27 mouse cellular contexts compared by ENCODE assay signal in the genomic region with DNA sequence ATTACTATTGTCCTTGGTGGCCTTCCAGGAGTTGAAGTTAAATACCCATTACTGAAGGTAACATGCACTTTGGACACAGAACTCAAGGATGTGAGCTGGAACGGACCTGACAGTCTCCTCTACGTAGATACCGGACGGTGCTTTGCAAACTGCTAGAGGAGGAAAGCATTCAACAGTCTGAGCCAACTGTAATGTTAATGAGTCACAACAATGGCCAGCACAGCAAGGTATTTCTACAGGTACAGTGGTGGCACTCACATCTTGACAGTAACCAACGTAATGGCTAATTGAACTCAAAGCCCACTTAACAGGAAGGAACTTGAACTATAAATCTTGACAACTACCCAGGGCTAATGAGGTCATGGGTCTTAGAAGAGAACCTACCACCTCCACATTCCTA. TPM values are rescaled to one million over a fixed set of nuclear protein-coding genes. Genes with fewer than 3 reads are reported as not detected.
DNase-seq lines count a peak whose midpoint lies in the region; ATAC-seq lines count a peak whose summit lies in the region.
"Had no signal": no experiment of that assay in that cellular context is flagged by ENCODE, and none has a peak within 500 bp of the region (broad histone marks: within the 10 kb centered on the region; RNA-seq: fewer than 3 reads in every experiment).

No protein-coding gene starts in this region.

- H3K27me3 ChIP-seq in kidney, embryonic 15.5 days: no peaks in the 10 kb centered on the region
- no peaks in the 10 kb centered on the region for H3K27me3 ChIP-seq in kidney, embryonic 16.5 days (ENCODE audit: insufficient read depth, low read length)
- H3K27me3 ChIP-seq: forebrain, embryonic 13.5 days; heart, embryonic 13.5 days had no signal

- no peak overlapping the region for H3K9ac ChIP-seq in kidney, embryonic 15.5 days
- no peak overlapping the region for H3K9ac ChIP-seq in kidney, embryonic 16.5 days (replicated peaks; ENCODE audit: low read length)
- H3K9ac ChIP-seq: forebrain, embryonic 13.5 days; heart, embryonic 13.5 days; hindbrain, embryonic 14.5 days had no signal

- 36% methylated on average over 5 of the region's 5 CpGs for WGBS in kidney, embryonic 15.5 days
- 49% methylated on average over 5 of the region's 5 CpGs for whole genome bisulfite sequencing in kidney, embryonic 16.5 days

- DNase-seq in kidney, adult 11 months: peak; percentile 6
- peak; percentile 2 to 18 for DNase-seq in kidney, postnatal 36 days
- peak; percentile 68 for DNase-seq in ZHBTc4 (ENCODE audit: low read depth, low spot score)
- DNase-seq in T-cell, adult 2 months (ENCODE audit: low spot score): no peak
- DNase-seq: adrenal gland, postnatal 10 days; adrenal gland, postnatal 36 days; cerebellum, adult 18-20 months; cerebellum, adult 9-10 months; cerebellum, postnatal 14 days; gastrocnemius, postnatal 10 days; gastrocnemius, postnatal 36 days; heart, adult 2 months; heart, postnatal 14 days; heart, postnatal 4 days had no signal

- H3K36me3 ChIP-seq in kidney, embryonic 15.5 days: no peaks in the 10 kb centered on the region
- H3K36me3 ChIP-seq in kidney, embryonic 16.5 days (ENCODE audit: insufficient read depth, low read length): no peaks in the 10 kb centered on the region
- H3K36me3 ChIP-seq: forebrain, embryonic 10.5 days; heart, embryonic 10.5 days; heart, embryonic 13.5 days had no signal

- peaks cover 7% of the 10 kb centered on the region for H3K4me1 ChIP-seq in kidney, embryonic 15.5 days
- H3K4me1 ChIP-seq in kidney, embryonic 16.5 days (ENCODE audit: insufficient read depth, low read length): 0 out of 2 replicates have a peak, but pooled peaks cover 5% of the 10 kb centered on the region

- H3K4me3 ChIP-seq in kidney, embryonic 15.5 days (replicated peaks): no peak overlapping the region
- H3K4me3 ChIP-seq in kidney, embryonic 16.5 days (ENCODE audit: low read length): no peak overlapping the region
- H3K4me3 ChIP-seq: forebrain, embryonic 10.5 days; forebrain, embryonic 13.5 days; heart, adult 2 months; heart, embryonic 10.5 days; heart, embryonic 13.5 days had no signal

- no peaks in the 10 kb centered on the region for H3K9me3 ChIP-seq in kidney, embryonic 15.5 days (replicated peaks)
- H3K9me3 ChIP-seq in kidney, embryonic 16.5 days (ENCODE audit: low read length): no peaks in the 10 kb centered on the region
- H3K9me3 ChIP-seq: forebrain, embryonic 10.5 days; forebrain, embryonic 13.5 days; heart, embryonic 10.5 days; heart, embryonic 13.5 days had no signal

- H3K4me2 ChIP-seq in kidney, embryonic 15.5 days: no peak overlapping the region
- no peak overlapping the region for H3K4me2 ChIP-seq in kidney, embryonic 16.5 days (replicated peaks; ENCODE audit: low read depth, low read length)
- H3K4me2 ChIP-seq: forebrain, embryonic 13.5 days; heart, embryonic 13.5 days; hindbrain, embryonic 14.5 days had no signal

- ATAC-seq in kidney, embryonic 15.5 days (replicated peaks; ENCODE audit: low FRiP score): no peak
- no peak for ATAC-seq in kidney, embryonic 16.5 days (ENCODE audit: low FRiP score, low TSS enrichment)
- ATAC-seq: forebrain, embryonic 13.5 days; forebrain, embryonic 16.5 days; hindbrain, postnatal 0 days; inflammation-experienced regulatory T-cells, adult 6 months had no signal

- H3K27ac ChIP-seq in kidney, embryonic 15.5 days: no peak overlapping the region
- no peak overlapping the region for H3K27ac ChIP-seq in kidney, embryonic 16.5 days (ENCODE audit: low read length)
- H3K27ac ChIP-seq: forebrain, embryonic 10.5 days; forebrain, embryonic 13.5 days; heart, adult 2 months; heart, embryonic 10.5 days; heart, embryonic 13.5 days; hindbrain, embryonic 14.5 days; hindbrain, postnatal 0 days had no signal

RNA-seq across cellular contexts. Expression of gene Spag6l, which starts 3.8 kb away (rescaled TPM):
- polyA plus RNA-seq in kidney, embryonic 15.5 days (2015; fragmentation: Nextera tagmentation; extraction: Ambion mirVana): 0.48 and 0.51 TPM in 2 replicates
- 0.95 and 1.2 TPM in 2 replicates for polyA plus RNA-seq in kidney, embryonic 16.5 days (2015; fragmentation: Nextera tagmentation; extraction: Ambion mirVana)
- polyA plus RNA-seq: inflammation-experienced regulatory T-cells, adult 6 months had no signal

RNA-seq across cellular contexts. Expression of gene Igll1, which starts 38.3 kb away (rescaled TPM):
- 0.19 and 0.61 TPM in 2 replicates for polyA plus RNA-seq in kidney, embryonic 15.5 days (2015; fragmentation: Nextera tagmentation; extraction: Ambion mirVana)
- polyA plus RNA-seq in kidney, embryonic 16.5 days (2015; fragmentation: Nextera tagmentation; extraction: Ambion mirVana): 0.46 TPM in 1 of 2 replicates, not detected in the other
- polyA plus RNA-seq: embryonic facial prominence, embryonic 11.5 days; heart, adult 2 months; heart, embryonic 10.5 days; heart, embryonic 13.5 days; heart, embryonic 16.5 days; hindbrain, embryonic 11.5 days; hindbrain, embryonic 14.5 days; hindbrain, postnatal 0 days; inflammation-experienced regulatory T-cells, adult 6 months had no signal

RNA-seq across cellular contexts. Expression of gene Top3b, which starts 45.1 kb away (rescaled TPM):
- polyA plus RNA-seq in kidney, embryonic 15.5 days (2015; fragmentation: Nextera tagmentation; extraction: Ambion mirVana): 62.8 and 74.7 TPM in 2 replicates
- 73.0 and 77.2 TPM in 2 replicates for polyA plus RNA-seq in kidney, embryonic 16.5 days (2015; fragmentation: Nextera tagmentation; extraction: Ambion mirVana)

RNA-seq across cellular contexts. Expression of gene Vpreb1, which starts 45.2 kb away (rescaled TPM):
- polyA plus RNA-seq in kidney, embryonic 15.5 days (2015; fragmentation: Nextera tagmentation; extraction: Ambion mirVana): 1.9 and 3.0 TPM in 2 replicates
- polyA plus RNA-seq in kidney, embryonic 16.5 days (2015; fragmentation: Nextera tagmentation; extraction: Ambion mirVana): 2.4 and 2.5 TPM in 2 replicates
- polyA plus RNA-seq: heart, adult 2 months had no signal
